ENCODE assay signal across 9 mouse cellular contexts in genomic region chr1:183154296-183155204, GRCm38 (mm10).
DNase-seq lines count a peak whose midpoint lies in the region; ATAC-seq and TF ChIP-seq lines count a peak whose summit lies in the region.
"Had no signal": no experiment of that assay in that cellular context is flagged by ENCODE, and none has a peak within 500 bp of the region (broad histone marks: within the 10 kb centered on the region; RNA-seq: fewer than 3 reads in every experiment).

No protein-coding gene starts in this region.

- no peak for TF ChIP-seq CTCF in hindbrain, postnatal 0 days (IDR thresholded peaks at IDR 0.05; ENCODE audit: low read depth)

- H3K9me3 ChIP-seq in hindbrain, postnatal 0 days (ENCODE audit: low read length): no peaks in the 10 kb centered on the region
- H3K9me3 ChIP-seq in hindbrain, embryonic 14.5 days (ENCODE audit: control insufficient read depth, low read length): no peaks in the 10 kb centered on the region

- no peak for DNase-seq in hindbrain, postnatal 0 days (ENCODE audit: low spot score)
- DNase-seq in hindbrain, embryonic 14.5 days (ENCODE audit: low spot score): no peak
- DNase-seq in ZHBTc4 (ENCODE audit: low read depth, low spot score): peak; percentile 8
- peak; percentile 36 for DNase-seq in kidney, postnatal 14 days
- DNase-seq in cerebellum, adult 11-12 months: no peak
- DNase-seq: lung, postnatal 36 days had no signal

- H3K9ac ChIP-seq in hindbrain, postnatal 0 days (replicated peaks; ENCODE audit: low read length): no peak overlapping the region
- no peak overlapping the region for H3K9ac ChIP-seq in hindbrain, embryonic 14.5 days

- H3K27me3 ChIP-seq in hindbrain, postnatal 0 days (ENCODE audit: insufficient read depth, low read length): no peaks in the 10 kb centered on the region
- H3K27me3 ChIP-seq in hindbrain, embryonic 14.5 days (ENCODE audit: control insufficient read depth, insufficient read depth, low read length): no peaks in the 10 kb centered on the region

- 0 out of 2 replicates have a peak, but pooled peaks have one; percentile 66 for ATAC-seq in hindbrain, postnatal 0 days
- ATAC-seq in hindbrain, embryonic 14.5 days (ENCODE audit: low FRiP score): no peak
- ATAC-seq in CD4-positive, CD25-positive, alpha-beta regulatory T cell, adult 4 months: peak; percentile 48
- ATAC-seq in granulocyte monocyte progenitor cell, adult 5-6 weeks (replicated peaks; ENCODE audit: poor library complexity, severe bottlenecking): no peak

- H3K4me3 ChIP-seq in hindbrain, postnatal 0 days (ENCODE audit: low read length): no peak overlapping the region
- no peak overlapping the region for H3K4me3 ChIP-seq in hindbrain, embryonic 14.5 days (replicated peaks; ENCODE audit: low read length)
- H3K4me3 ChIP-seq: erythroblast, embryonic 14.5 days had no signal

- H3K4me1 ChIP-seq in hindbrain, postnatal 0 days (ENCODE audit: insufficient read depth, low read length): 0 out of 2 replicates have a peak, but pooled peaks cover 4% of the 10 kb centered on the region
- H3K4me1 ChIP-seq in hindbrain, embryonic 14.5 days (replicated peaks; ENCODE audit: control insufficient read depth, insufficient read depth, low read length): peaks cover 14% of the 10 kb centered on the region

- no peaks in the 10 kb centered on the region for H3K36me3 ChIP-seq in hindbrain, postnatal 0 days (ENCODE audit: insufficient read depth, low read length)
- H3K36me3 ChIP-seq in hindbrain, embryonic 14.5 days (replicated peaks; ENCODE audit: control insufficient read depth, insufficient read depth): no peaks in the 10 kb centered on the region

- no peak overlapping the region for H3K4me2 ChIP-seq in hindbrain, postnatal 0 days (ENCODE audit: low read depth, low read length)
- H3K4me2 ChIP-seq in hindbrain, embryonic 14.5 days (replicated peaks): no peak overlapping the region

- H3K27ac ChIP-seq in hindbrain, postnatal 0 days: peak overlapping the region; percentile 37; the same call in 1 of the 2 replicates
- H3K27ac ChIP-seq in hindbrain, embryonic 14.5 days: no peak overlapping the region

- 36% methylated on average over 7 of the region's 7 CpGs for WGBS in hindbrain, postnatal 0 days
- 52% methylated on average over 7 of the region's 7 CpGs for WGBS in hindbrain, embryonic 14.5 days

Comparison
In these comparisons a context has a peak if more than half of its experiments do, and no peak if none do; other contexts are left out.
1. ATAC-seq: peak in hindbrain, postnatal 0 days (single experiment) and CD4-positive, CD25-positive, alpha-beta regulatory T cell, adult 4 months (single experiment); none in hindbrain, embryonic 14.5 days (single experiment) and granulocyte monocyte progenitor cell, adult 5-6 weeks (single experiment).
2. DNase-seq: peak in ZHBTc4 (single experiment) and kidney, postnatal 14 days (single experiment); none in hindbrain, postnatal 0 days (single experiment), hindbrain, embryonic 14.5 days (single experiment) and cerebellum, adult 11-12 months (single experiment).